Mouse (Mus musculus) urinary bladder, adult 18-20 months (tissue): ENCODE results near the gene Glb1.

Experiments used
- DNase-seq, 2 experiments: peaks; one replicate each; pipeline ENCODE4 v3.0.0; 2022; ENCODE audit warnings: low spot score in 2 of 2, mixed read lengths in 2 of 2

Gene Glb1

DNA sequence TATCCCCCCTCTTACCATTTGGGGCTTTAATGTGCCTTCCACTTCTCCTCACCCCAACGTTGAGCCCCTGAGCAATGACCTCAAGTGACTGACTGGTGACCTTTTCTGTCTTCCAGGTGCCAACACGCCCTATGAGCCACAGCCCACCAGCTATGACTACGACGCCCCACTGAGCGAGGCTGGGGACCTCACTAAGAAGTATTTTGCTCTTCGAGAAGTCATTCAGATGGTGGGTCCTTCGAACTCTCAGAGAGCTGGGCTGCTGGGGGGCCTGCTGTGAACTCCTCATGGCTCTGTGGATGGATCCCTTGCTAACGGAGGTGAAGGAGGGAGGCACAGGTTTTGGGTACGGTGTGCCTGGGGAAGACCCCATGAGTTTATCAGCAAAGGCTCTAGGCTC lies 42.0 kb downstream of the Glb1 start:
- no peak for DNase-seq

DNA sequence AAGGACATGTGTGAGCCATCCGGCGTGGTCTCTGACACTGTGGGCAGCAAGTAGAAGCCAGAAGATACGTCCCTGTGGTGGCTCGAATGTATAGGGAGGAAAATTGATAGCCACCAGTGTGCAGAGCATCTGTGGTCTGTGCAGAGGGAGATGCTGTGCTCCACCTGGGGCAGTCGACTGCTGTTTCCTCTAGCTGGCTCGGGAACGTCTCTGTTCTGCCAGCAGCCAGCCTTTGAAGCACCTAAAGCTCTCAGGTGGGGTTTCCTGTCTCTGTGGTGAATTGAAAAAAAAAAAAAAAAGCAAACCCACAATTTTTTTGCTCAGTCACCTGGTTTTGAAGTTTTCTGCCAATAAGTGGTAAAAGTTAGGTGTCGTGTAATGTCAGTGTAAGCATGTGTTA lies 42.5 kb downstream of the Glb1 start:
- no peak for DNase-seq

DNA sequence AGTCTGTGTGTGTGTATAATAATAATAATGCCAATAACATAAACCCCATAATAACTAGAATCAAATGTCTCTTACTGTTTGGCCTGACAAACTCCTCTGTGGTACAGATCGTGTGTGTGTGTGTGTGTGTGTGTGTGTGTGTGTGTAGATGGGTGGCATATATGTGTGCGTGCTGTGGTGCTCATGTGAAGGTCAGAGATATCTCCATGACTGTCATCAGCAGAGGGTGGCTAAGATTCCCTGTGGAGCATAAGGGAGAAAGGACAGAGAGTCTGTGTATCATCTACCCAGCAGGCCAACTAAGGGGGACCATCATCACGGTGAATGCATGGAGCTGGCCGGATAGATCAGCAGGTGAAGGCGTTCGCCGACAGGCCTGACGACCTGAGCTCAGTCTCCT lies 46.0 kb downstream of the Glb1 start:
- DNase-seq, result no peak

DNA sequence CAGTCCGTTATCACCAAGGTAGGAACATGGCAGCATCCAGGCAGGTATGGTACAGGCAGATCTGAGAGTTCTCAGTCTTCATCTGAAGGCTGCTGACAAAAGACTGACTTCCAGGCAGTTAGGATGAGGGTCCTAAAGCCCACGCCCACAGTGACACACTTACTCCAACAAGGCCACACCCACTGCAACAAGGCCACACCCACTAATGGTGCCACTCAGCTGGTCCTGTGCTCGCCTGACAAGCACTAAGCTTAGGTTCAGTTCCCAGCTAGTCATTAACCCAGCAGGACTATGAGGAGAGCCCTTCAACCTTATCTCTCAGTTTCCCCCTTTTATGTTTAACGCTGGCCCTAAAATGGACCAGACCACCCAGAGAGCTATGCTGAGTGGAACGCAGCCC lies 47.8 kb downstream of the Glb1 start:
- DNase-seq, result no peak

DNA sequence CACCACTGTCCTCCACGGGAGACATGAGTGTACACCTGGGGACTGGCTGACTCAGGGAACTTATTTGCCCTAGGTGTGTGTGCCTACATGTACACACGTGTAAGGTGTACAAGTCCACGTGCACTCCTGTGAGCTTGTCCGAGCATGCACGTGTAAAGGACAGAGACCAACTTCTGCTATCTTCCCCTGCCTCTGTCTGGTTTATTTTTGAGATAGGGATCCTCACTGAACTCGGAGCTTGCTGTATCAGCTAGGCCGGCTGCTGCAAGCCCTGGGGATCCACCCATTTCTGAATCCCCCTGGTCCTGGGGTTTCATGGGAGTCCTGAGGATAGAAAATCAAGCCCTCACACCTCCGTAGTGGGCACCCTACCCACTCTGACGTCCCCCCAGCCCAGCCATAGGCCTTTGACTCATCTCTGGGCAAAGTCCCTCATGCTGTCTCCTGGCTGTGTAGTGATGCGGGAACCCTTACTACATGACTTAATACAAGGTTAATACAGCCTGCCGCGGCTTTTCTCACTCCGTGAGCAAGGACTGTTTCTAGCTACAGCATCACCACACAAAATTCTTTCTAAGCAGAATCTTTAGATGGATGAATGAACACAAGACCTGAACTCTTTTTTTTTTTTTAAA lies 48.4 kb downstream of the Glb1 start:
- no peak for DNase-seq

DNA sequence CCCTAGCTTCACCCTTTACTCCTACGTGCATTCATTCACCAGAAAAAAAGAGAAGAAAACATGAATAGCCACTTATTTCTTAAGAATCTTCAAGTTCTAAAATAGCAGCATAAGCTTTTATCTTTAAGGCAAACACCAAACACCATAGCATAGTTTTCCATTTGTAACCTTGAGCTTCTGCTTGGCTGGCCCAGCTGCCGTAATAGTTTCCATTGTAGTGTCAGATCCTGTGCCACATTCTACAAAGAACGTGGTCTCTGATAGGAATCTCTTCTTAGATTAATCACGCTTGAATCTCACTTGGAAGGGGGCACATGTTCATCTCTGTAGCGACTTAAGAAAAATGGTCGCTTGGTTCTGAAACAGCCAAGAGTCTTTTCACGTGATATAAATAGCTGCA lies 50.7 kb downstream of the Glb1 start:
- no peak for DNase-seq

DNA sequence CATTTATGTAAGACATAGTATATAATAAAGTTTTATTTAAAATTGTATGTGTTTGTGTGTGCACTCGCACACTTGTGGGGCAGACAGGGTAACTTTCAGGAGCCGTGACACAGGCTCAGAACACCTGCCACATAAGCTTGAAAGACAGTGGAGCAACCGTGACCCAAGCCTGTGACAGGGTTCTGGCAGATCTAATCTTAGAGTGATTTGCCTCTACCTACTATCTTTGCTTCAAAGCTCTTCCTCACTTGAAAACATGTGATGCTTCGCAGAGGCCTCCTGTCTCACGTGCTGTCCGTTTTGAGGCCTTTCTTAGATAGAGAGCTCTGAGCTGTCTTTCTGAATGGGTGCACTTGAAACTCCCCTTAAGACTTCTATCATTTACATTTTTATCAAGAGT lies 51.5 kb downstream of the Glb1 start:
- DNase-seq, result no peak

DNA sequence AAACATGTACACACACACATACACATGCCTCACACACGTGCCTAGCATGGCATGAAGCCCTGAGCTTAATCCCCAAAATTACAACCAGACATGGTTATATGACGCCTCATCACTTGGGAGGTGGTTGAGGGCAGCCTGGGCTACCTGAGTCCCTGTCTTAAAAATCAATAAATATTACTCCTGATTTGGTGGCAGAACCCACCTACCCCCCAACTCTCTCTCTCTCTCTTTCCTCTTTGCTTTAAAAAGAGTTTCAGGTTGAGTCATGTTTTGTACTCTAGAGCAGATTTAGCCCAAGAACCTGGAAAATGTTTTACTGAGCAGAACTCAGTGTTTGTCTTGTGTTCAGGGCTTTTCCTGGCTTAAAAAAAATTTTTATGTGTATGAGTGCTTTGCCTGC lies 54.5 kb downstream of the Glb1 start:
- DNase-seq, result no peak

DNA sequence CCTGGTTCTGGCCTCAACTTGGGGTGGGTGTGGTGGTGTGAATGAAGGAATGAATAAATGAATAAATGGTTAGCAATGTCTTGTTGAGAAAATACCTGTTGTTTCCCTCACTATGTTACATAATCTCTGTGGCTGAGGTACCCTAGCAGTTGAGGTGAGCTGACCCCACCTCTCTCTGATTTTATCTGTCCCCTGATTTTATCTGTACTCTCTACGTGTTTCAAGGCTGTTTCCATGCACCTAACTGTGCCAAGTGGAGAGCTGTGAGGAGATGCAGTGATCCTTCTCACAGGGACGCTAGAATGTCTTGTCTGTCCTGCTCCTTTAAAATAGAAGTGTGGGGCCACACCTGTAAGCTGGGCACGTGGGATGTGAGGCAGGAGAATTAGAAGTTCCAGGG lies 57.6 kb downstream of the Glb1 start:
- DNase-seq, result no peak

DNA sequence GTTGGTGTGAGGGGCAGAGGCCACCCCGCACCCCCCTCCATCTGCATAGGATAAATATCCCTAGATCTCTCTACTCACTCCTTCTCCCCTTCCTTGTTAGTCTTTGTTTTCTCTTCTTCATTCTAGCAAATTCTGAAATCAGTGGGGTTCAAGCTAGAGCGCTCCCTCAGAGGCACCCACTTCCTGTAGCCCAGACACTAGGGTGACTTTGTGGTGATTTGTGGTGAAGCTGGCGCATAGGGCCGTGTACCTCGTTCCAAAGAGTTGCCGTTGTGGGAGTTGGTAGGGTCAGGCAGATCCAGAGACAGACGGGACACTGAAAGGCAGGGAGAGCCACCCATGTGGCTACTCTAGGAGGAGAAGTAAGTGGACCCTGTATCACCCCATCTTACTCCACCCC lies 61.7 kb downstream of the Glb1 start:
- DNase-seq, result no peak

DNA sequence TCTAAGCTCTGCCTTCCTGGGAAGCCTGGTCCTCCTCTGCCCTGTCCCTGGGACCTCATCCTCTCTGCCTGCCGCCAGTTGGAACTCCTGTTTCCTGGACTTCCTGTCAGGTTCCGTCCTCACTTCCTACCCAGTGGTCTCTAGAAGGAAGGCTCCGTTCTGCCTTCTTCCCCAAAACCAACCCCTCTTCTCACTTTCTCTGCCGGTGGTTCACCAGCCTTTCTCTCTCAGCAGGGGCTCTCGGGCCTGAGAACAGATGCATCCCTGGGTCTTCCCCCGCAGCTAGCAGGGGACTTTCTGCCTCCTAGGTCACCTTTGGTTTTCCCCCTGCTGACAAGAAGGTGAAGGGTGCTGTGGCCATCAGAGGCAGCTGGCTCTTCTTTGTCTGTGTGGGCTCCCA lies 64.6 kb downstream of the Glb1 start:
- no peak for DNase-seq

DNA sequence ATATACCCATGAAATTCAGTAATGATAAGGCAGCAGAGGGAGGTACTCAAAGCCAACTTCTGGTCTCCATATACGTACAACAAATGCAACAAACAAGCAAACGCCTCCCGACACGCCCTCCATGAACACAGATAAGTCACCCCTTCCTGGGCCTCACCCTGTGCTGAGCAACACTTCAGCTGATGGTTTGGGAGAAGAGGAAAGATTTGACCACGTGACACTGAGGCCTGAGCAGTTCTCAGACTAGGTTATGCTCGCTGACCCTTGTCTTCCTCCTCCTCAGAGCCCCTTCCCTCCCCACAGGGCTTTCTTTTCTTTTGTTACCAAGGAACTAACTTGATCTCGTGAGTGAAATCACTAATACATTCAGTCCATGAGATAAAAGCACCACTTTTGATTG lies 66.0 kb downstream of the Glb1 start:
- DNase-seq, result no peak

DNA sequence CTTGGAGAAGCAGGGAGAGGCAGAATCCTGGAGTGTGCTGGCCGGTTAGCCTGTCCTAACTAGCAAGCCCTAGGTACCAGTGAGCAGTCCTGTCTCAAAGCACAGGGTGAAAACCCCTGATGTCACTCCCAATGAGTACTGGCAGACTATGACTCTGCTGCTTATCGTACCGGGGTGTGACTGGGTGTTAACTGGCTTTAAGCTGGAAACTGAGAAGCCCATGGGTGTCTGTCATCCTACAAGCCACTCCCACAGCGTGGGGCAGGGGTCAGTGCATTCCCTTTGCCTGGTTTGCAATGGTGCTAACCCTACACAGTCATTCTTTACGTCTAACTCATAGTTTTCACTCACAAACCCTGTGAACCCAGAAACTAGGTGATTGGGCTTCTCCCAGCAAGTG lies 67.3 kb downstream of the Glb1 start:
- no peak for DNase-seq

DNA sequence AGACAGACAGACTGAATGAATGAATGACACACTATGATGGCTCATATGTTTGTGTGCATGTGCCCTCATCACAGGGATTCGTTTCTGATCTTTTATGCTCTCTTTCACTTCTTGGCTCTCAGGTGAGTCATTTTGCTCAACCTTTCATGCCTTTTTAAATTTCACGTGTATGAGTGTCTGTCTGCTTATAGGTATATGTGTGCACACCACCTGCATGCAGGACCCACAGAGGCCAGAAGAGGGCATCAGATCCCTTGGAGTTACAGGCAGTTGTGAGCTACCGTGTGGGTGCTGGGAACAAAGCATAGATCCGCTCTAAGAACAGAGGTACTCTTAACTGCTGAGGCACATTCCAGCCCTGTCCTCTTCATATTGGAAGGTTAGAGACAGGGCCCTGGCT lies 67.8 kb downstream of the Glb1 start:
- DNase-seq, result no peak

DNA sequence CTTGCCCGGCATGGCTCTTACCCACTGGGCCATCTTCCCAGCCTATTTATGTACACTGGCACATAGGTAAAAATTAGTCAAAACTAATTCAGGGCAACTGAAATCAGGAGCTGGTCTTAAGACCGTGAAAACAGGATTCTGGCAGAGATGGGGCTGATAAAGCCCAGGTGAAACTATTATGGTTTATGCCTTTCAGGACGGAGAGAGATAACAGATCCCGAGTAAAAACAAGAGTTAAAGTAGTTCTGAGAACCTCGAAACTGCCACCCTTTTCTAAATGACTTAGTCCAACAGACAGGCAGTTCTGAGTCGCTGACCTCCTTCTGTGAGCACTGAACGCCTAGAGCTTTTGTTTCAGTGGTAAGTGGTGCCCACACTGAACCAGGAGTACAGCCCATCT lies 71.0 kb downstream of the Glb1 start:
- DNase-seq, result no peak

DNA sequence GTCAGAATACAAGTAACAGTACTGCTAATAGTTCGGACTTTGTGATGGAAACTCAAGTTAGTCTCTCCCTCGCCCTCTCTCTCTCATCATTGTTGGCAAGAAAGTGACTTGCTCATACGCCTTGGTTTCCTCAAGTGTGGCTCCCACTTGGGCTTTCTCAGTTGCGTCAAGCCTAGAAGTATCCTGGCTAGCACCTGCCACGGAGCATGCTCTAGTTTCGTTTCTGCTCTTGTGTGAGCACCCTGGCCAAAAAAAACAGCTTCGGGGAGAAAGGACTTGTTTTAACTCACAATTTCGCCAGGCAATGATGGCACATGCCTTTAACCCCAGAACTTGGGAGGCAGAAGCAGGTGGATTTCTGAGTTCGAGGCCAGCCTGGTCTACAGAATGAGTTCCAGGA lies 76.1 kb downstream of the Glb1 start:
- no peak for DNase-seq

DNA sequence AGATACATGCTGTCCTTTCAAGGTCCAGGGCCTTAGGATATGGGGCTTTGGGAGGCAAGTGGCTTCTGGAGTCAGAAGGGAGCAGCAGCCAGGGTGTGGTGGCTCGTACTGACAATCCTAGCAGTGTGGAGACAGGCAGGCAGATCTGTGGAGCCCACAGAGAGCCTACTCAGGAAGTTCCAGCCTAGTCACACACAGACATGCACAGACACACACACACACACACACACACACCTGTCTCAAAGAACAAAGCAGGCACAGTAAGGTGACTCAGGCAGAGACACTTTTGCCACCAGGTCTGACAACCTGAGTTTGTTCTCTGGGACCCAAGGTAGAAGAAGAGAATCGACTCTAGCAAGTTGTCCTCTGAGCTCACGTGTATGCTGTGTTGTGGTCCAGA lies 80.1 kb downstream of the Glb1 start:
- no peak for DNase-seq

DNA sequence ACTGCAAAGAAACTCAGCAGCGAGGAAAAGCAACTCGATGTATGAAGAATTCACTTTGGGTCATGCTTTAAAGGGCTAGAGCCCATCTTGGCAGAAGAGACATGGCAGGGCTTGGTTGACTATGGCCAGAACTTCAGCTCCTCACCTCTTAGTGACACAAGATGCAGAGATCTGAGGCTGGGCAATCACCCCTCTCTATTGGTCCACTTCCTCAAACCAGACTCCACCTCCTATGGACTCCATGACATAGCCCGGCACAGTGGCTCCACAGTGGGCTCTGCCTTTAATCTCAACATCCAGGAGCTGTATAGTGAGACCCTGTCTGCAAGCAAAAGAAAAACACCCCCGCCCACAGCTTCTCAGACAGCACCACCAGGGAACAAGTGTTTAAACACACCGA lies 83.9 kb downstream of the Glb1 start:
- DNase-seq, result no peak

DNA sequence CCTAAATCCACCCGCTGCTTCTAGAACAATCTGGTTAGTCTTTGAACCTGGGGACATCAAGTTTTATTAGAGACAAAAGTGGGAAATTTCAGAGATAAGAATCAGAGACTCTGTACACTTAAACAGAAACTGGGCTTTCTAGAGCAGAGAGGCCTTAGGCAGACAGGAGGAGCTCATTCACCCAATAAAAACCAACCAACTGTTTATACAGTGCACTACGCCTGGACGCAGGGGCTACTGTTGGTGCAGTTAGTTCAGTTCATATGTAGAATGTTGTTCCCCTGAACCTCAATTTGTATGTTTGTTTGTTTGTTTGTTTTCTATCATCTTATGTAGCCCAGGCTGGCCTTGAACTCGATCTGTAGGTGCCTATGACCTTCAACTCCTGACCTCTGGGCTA lies 85.9 kb downstream of the Glb1 start:
- DNase-seq, result no peak

DNA sequence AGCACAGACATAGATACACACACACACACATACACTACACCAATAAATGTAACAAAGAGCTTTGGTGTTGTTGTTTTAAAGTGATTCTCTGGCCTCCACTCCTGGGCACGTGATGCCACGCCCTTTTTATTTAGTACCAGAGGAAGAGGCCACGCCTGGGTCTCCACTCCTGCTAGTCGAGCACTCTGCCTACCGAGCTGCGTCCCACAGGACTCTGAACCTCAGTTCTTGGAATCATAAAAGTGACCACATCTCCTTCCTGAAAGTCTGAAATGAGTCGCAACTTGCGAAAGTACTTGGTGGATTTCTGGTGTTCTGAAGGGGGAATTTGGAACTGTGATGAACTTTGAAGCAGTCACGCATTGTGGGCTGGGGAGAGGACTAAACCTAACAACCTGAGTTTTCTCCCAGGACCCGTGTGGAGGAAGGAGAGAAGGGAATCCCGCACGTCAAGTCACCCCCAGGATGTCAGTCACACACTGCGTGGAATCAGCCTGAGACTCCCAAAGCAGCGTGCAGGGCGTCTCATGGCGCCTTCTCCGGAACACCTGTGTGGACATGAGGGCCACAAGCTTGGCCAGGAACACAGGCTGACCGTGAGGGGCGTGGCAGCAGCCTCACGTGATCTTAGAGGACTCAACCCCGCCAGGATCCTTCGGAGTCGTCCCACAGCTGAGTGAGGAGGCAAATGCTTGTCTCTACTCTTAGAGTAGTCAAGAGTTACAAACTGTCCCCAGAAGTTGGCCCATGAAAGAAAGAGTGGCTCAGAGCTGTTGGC lies 86.8 kb downstream of the Glb1 start:
- no peak for DNase-seq

DNA sequence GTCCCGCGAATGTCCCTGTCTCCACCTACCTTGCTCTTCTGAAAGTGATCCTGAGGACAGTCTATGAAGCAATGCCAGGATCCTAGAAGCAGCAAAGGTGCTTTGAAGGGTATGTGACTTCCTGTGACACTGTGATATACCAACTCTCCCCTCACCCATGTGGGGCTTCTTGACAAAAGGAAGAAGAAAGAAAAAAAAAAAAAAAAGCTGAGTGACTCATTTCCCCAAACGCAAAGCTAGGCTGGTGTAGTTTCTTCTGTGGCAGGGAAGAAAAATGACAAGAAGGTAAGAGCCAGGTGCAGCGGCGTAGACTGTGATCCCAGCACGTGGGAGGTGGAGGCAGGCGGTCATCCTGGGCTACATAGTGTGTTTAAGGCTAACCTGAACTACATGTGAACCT lies 95.6 kb downstream of the Glb1 start:
- DNase-seq, result no peak

DNA sequence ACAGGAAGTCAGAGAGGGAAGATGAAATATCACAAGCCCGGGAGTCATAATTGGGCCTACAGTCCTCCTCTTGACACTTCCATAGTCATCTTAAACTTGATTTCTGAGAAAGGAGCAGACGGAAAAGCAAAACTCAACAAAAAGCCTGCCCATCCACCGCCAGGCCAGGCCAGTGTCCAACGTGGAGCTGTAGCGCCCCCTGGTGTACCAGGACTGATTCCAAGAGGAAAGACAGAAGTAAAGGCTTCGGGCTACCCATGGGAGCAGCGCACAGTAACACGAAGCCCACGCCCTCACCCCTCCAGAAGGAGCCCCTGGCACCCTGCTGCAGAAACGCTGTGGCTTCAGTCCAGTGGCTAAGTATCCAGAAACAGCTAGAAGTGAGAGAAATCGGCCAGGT lies 97.3 kb downstream of the Glb1 start:
- peak; percentile 68 to 90 for DNase-seq

DNA sequence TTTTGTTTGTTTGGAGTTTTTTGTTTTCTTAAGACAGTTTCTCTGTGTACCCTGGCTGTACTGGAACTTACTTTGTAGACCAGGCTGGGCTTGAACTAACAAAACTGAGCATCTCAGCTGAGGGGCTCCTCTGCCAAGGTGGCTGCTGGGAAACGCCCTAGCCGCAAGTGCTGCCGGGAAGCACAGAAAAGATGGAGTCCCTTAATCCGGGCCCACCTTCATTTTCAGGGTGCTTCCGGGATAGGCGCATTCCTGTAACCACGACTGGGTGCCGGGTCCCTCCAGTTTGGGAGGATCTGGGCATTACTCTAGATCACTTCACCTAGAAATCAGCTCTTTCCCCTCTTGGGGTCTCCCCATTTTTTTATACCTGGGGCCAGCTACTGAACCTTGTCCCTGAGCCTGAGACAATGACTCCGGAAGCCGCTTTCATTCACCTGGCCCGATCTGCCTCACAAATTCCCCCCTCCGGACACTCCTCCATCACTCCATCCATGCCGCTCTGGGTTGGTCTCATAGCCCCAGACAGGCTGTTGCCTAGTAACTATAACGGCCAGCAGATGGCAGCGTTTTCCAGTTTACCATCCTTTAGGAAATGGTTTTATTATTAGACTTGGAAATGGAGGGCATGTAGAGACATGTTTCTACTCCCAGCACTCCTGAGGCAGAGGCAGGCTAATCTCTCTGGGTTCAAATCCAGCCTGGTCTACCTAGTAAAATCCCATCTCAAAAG lies 99.1 kb downstream of the Glb1 start:
- peak in 1 of 2 experiments; percentile 19 for DNase-seq
